Mouse (Mus musculus) small intestine, adult 2 months (tissue): ENCODE data around the gene Tdp1.

ENCODE experiments used
- CTCF ChIP-seq: fragments of 200-500 bp; IDR thresholded peaks from 2 replicates; pipeline ENCODE4 v1.5.1; 2012; ENCODE audit warnings: low read depth, mild to moderate bottlenecking, control low read depth, inconsistent platforms, low read length, moderate library complexity, mixed read lengths; ENCODE audit not compliant: insufficient replicate concordance, insufficient read length; ENCODE audit errors: extremely low read depth
- POLR2A ChIP-seq: fragments of 200-500 bp; IDR thresholded peaks from 2 replicates; pipeline ENCODE4 v1.6.1; 2012; ENCODE audit warnings: low read depth, mild to moderate bottlenecking, control low read depth, inconsistent platforms, low read length, moderate library complexity

- TF ChIP-seq CTCF (no peak), POLR2A (no peak)
Observed at GRCm38 (mm10) chr12:99940704-99941103, 56.4 kb downstream of the Tdp1 start.
